Mouse (Mus musculus) liver, adult 2 months (tissue): Measurements from ENCODE around the gene Wbp2. TPM values are rescaled to one million over a fixed set of nuclear protein-coding genes. Genes with fewer than 3 reads are reported as not detected.
A peak's percentile ranks its signal among the peaks of the same experiment; 100 is the strongest.

Source experiments
- DNase-seq: peaks from one replicate; pipeline ENCODE4 v3.0.0-alpha.2; 2011; ENCODE audit warnings: low read depth, low spot score; ENCODE audit errors: extremely low read depth
- H3K27ac ChIP-seq: fragments of 200-500 bp; replicated peaks from 2 replicates; pipeline ENCODE4 v1.5.1; 2012; ENCODE audit warnings: low read depth, mild to moderate bottlenecking, control low read depth, inconsistent platforms, low read length; ENCODE audit not compliant: insufficient read depth
- H3K27me3 ChIP-seq: fragments of 200-500 bp; 2 replicates; pipeline ENCODE4 v1.6.1; 2012; ENCODE audit warnings: mild to moderate bottlenecking, moderate library complexity, low read length, inconsistent platforms; ENCODE audit not compliant: control insufficient read depth, insufficient read depth
- H3K36me3 ChIP-seq: fragments of 200-500 bp; 2 replicates; pipeline ENCODE4 v1.6.1; 2012; ENCODE audit warnings: low read length, inconsistent platforms; ENCODE audit not compliant: control insufficient read depth, insufficient read depth
- H3K4me1 ChIP-seq: fragments of 200-500 bp; 2 replicates; pipeline ENCODE4 v1.6.1; 2011; ENCODE audit warnings: low read length; ENCODE audit not compliant: control insufficient read depth, insufficient read depth
- H3K4me3 ChIP-seq: fragments of 200-500 bp; 2 replicates; pipeline ENCODE4 v1.5.1; 2011; ENCODE audit warnings: low read depth, mild to moderate bottlenecking, control low read depth, low read length, moderate library complexity; ENCODE audit not compliant: insufficient read depth
- H3K79me2 ChIP-seq: fragments of 200-500 bp; 2 replicates; pipeline ENCODE4 v1.6.1; 2012; ENCODE audit warnings: inconsistent platforms, mild to moderate bottlenecking, low read length, moderate library complexity; ENCODE audit not compliant: control insufficient read depth, insufficient read depth
- H3K9ac ChIP-seq: fragments of 200-500 bp; 2 replicates; pipeline ENCODE4 v1.6.1; 2012; ENCODE audit warnings: low read depth, mild to moderate bottlenecking, control low read depth, inconsistent platforms, low read length
- CTCF ChIP-seq: fragments of 200-500 bp; IDR thresholded peaks from 2 replicates; pipeline ENCODE4 v1.5.1; 2011; ENCODE audit warnings: low read depth, low read length, control low read depth
- POLR2A ChIP-seq: fragments of 200-500 bp; IDR thresholded peaks from 2 replicates; pipeline ENCODE4 v1.6.1; 2011; ENCODE audit warnings: low read length, control low read depth; ENCODE audit not compliant: insufficient read depth; ENCODE audit errors: extremely low read depth
- WGBS: fragments of 180-500 bp; shearing (Covaris S2); methylation state at CpG from one replicate; pipeline ENCODE4 v1.1.7; 2018; 5-methylcytosine and 5-hydroxymethylcytosine counted together
- polyA plus RNA-seq: library from polyadenylated mRNA; depleted of rRNA; stranded (reverse); fragments of >200 nt; gene quantifications from 2 replicates; pipeline ENCODE4 v1.2.3, GENCODE M21; 2012
- total RNA-seq: library from RNA; depleted of rRNA; stranded (reverse); fragments of >200 nt; gene quantifications from 2 replicates; pipeline ENCODE4 v1.2.3, GENCODE M21; 2014

Wbp2 gene
- total and polyA plus RNA-seq, 2 experiments, result 14.8 to 166 TPM

DNA sequence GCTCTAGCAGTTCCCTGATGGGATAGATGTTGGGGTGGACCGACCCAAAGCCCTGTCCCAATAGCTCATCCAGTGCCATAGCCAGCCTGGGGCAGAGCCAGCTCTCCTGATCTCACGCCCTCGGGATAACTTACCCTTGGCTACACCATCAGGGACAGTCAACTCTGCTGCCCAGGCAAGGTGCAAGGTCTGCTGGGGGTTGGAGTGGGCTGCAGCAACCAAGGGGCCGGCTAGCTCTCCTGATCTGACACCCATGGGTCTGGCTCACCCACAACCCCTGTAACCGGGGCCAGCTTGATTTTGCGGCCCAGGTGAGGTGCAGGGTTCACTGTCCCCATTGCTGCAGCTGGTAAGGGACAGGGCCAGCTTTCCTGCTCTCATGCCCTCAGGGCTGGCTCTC, 4.8 kb upstream of the Wbp2 start:
- Histone ChIP-seq H3K4me3 (no peak overlapping the region), H3K4me1 (peaks cover 25% of the 10 kb centered on the region), H3K27me3 (no peaks in the 10 kb centered on the region), H3K9ac (no peak overlapping the region), H3K27ac (peak overlapping the region; percentile 72), H3K36me3 (no peaks in the 10 kb centered on the region), H3K79me2 (no peaks in the 10 kb centered on the region)
- DNase-seq, result peak; percentile 92
- TF ChIP-seq POLR2A, result no peak
- no peak for TF ChIP-seq CTCF
- 24% methylated on average over 6 of the region's 6 CpGs for WGBS

DNA sequence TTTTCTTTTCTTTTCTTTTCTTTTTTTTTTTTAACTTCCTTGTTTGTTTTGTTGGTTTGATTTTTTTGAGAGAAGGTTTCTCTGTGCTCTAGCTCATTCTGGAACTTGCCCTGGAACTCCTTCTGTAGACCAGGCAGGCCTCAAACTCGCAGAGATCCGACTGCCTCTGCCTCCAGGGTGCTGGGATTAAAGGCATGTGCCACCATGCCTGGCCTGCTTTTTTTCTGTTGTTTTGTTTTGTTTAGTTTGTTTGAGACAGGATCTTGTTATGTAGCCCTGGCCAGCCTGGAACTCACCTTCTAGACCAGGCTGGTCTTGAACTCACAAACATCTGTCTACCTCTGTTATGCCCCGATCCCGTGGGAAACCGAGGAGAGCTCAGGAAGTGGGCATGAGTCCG, 2.8 kb upstream of the Wbp2 start:
- Histone ChIP-seq H3K4me1 (peaks cover 24% of the 10 kb centered on the region), H3K9ac (peak overlapping the region; percentile 32; the same call in 1 of the 2 replicates), H3K27me3 (no peaks in the 10 kb centered on the region), H3K27ac (peak overlapping the region; percentile 82), H3K4me3 (no peak overlapping the region), H3K79me2 (peaks cover 3% of the 10 kb centered on the region; the same call in 1 of the 2 replicates), H3K36me3 (no peaks in the 10 kb centered on the region)
- DNase-seq, result no peak
- TF ChIP-seq POLR2A (no peak), CTCF (no peak)
- 91% methylated on average over 6 of the region's 6 CpGs for WGBS

DNA sequence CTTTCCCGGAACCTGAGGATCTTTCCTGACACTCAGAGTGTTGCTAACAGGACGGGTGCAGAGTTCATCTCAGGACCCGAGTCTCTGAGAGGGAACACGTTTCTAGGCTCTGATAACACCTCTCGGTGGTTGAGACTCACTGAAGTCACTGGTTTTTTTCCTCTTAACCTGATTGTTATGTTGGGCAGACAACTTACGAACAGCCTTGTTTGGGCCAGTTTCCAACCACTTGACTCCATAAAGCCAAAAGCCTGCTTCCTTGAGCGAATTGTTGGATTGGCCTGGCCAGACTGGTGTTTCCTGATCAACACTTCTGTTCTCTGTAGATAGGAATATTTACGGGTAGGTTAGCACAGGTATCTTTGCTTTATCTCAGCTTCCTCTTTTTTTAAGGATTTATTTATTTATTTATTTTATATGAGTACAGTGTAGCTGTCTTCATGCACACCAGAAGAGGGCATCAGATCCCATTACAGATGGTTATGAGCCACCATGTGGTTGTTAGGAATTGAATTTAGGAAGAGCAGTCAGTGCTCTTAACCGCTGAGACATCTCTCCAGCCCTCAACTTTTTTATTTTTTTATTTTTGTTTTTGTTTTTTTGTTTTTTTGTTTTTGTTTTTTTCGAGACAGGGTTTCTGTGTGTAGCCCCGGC, 2.1 kb upstream of the Wbp2 start:
- WGBS, result 27% methylated on average over 11 of the region's 11 CpGs
- Histone ChIP-seq H3K4me3 (no peak overlapping the region; the same call in 1 of the 2 replicates), H3K9ac (peak overlapping the region; percentile 68), H3K79me2 (peaks cover 6% of the 10 kb centered on the region; the same call in 1 of the 2 replicates), H3K4me1 (peaks cover 22% of the 10 kb centered on the region), H3K36me3 (peaks cover under 1% of the 10 kb centered on the region; the same call in 1 of the 2 replicates), H3K27ac (peak overlapping the region; percentile 99), H3K27me3 (no peaks in the 10 kb centered on the region)
- peak; percentile 72 for DNase-seq
- TF ChIP-seq POLR2A (no peak), CTCF (no peak)

DNA sequence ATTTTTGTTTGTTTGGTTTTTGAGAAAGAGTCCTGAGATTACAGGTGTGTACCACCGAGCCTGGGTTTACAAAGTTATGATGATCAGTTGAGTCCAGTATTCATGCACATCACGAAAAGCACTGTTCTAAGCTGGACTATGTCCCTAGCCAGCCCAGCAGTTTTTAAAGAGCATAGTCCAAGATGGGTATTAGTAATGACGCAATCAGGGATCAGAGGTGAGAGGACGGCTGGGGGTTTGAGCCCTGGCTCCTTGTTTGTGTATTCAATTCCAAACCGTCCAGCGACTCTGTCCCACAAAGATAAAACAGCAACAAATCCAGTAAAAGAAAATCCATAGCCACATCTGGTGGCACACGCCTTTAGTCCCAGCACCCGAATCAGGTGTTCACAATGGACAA, 1.4 kb upstream of the Wbp2 start:
- H3K27me3 ChIP-seq, result no peaks in the 10 kb centered on the region
- H3K9ac ChIP-seq, result peak overlapping the region; percentile 68
- WGBS, result 19% methylated on average over 8 of the region's 8 CpGs
- peaks cover 5% of the 10 kb centered on the region; the same call in 1 of the 2 replicates for H3K36me3 ChIP-seq
- H3K4me3 ChIP-seq, result no peak overlapping the region
- H3K79me2 ChIP-seq, result peaks cover 6% of the 10 kb centered on the region; the same call in 1 of the 2 replicates
- peaks cover 22% of the 10 kb centered on the region for H3K4me1 ChIP-seq
- DNase-seq, result peak; percentile 99
- H3K27ac ChIP-seq, result peak overlapping the region; percentile 99
- TF ChIP-seq POLR2A, result no peak
- no peak for TF ChIP-seq CTCF

DNA sequence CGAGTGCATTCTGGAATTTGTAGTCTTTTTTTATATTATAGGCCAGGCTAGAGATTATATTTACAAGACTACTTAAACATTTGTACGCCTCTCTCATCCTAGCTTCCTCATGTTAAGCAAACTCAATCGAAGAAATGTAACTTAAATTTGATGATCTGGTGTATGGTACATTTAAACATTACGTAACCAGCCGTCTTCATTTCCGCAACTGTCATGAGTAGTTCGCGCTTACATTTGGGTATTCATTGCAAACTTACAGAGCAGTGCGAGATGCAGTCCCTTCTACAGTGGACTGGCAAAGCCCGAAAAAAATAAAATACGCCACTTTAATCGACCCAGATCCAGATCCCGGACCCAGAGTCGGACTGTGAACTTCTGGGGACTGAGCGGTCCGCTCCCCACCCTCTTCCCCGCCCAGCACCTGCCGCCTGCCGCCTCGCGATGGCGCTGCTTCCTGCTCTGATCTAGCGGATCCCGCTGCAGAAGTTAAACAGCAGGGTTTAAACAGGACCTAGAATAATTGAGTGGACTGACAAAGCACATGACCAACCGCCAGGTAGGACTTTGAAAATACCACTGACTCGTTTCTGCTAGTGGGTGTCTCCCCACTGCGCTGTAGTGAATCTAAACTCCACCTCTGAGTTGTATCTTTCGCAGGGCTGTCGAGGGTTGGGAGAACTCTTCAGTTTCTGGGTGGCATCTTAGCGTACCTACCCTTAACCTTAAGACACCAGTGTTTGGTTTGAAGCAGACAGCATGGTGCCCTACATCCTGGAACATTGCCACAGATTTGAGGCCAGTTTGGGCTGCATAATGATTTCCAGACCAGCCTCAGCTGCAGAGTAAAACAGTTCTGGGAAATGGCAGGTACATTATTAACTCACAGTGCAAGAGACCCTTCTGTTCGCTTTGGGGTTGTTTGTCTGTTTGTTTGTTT, 667 bp upstream of the Wbp2 start:
- WGBS, result 1% methylated on average over 31 of the region's 31 CpGs
- DNase-seq, result peak; percentile 90
- Histone ChIP-seq H3K36me3 (peaks cover 7% of the 10 kb centered on the region; the same call in 1 of the 2 replicates), H3K4me3 (peak overlapping the region; percentile 38), H3K27ac (peak overlapping the region; percentile 98), H3K79me2 (peaks cover 6% of the 10 kb centered on the region; the same call in 1 of the 2 replicates), H3K4me1 (peaks cover 22% of the 10 kb centered on the region), H3K9ac (peak overlapping the region; percentile 72), H3K27me3 (no peaks in the 10 kb centered on the region)
- TF ChIP-seq CTCF (peak; percentile 90), POLR2A (0 out of 2 replicates have a peak, but pooled peaks have one; percentile 23)
